Mouse (Mus musculus): Measurements from ENCODE around the gene Plb1.

DNA sequence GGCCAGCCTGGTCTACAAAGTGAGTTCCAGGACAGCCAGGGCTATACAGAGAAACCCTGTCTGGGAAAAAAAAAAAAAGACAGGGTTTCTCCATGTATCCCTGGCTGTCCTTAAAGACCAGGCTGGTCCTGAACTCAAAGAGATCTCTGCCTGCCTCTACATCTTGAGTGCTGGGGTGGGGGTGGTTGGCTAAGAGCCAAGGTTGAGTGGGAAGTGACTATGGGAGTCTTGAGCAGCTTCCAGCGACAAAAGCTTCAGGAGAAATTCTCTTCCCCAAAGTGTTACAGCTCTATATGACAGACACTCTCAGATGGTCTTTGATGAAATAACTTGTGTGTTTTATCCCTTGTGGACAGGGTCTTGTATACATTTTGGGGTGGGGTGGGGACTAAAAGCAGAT lies 136.9 kb downstream of the Plb1 start:
- TF ChIP-seq POLR2A (IDR thresholded peaks at IDR 0.05; ENCODE audit: low read depth, low read length) (no peak), CTCF (conservative IDR thresholded peaks at IDR 0.05 in 1 of 2, IDR thresholded peaks at IDR 0.05 in 1 of 2; ENCODE audit: low read depth in 2 of 2, low read length in 2 of 2) (no peak), GABPA (IDR thresholded peaks at IDR 0.05; ENCODE audit: insufficient replicate concordance, low read depth, low read length) (no peak)
